Mouse (Mus musculus): ENCODE results near the gene Mef2d.

Gene Mef2d

DNA sequence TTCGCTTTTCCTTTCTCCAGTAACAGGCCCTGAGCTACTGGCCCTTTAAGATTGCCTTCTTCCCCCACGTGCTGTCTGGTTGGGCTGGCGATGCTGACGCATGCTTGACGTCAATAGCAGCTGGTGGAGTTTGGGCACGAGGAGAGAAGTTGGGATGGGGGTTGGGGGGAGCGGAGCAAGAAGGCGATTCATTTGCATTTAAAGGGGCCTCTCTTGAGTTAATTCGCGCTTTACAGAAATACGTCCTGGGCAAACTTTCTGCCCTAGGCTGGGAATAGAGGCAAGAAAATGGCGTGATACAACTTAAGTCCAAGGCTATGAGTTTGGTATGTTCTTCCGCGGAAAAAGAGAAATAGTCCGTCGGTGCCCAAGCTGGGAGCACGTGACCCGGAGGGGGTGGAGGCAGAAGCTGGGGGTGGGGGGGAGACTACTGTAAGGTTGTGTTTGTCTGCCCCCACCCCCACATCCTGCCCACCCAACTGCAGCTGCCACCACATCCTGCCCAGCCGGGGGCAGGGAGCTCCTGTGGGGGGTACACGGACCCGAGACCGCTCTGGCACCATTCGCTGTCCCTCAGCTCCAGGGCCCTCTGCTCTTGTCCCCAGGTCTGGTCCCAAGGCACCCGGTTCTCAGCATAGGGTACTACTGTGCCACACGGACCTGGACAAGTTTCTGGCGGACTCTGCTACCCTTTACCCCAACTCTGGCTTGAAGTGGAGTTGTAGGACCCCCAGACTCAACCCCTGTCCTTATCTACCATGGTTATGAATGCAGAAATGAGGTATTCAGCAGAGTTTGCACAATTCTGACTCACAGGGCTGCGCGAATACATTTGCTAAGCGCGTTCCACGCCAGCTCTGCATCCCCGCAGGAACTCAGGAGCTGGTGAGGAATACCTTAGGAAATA, 3.6 kb upstream of the Mef2d start:
- peak; percentile 98 for DNase-seq

DNA sequence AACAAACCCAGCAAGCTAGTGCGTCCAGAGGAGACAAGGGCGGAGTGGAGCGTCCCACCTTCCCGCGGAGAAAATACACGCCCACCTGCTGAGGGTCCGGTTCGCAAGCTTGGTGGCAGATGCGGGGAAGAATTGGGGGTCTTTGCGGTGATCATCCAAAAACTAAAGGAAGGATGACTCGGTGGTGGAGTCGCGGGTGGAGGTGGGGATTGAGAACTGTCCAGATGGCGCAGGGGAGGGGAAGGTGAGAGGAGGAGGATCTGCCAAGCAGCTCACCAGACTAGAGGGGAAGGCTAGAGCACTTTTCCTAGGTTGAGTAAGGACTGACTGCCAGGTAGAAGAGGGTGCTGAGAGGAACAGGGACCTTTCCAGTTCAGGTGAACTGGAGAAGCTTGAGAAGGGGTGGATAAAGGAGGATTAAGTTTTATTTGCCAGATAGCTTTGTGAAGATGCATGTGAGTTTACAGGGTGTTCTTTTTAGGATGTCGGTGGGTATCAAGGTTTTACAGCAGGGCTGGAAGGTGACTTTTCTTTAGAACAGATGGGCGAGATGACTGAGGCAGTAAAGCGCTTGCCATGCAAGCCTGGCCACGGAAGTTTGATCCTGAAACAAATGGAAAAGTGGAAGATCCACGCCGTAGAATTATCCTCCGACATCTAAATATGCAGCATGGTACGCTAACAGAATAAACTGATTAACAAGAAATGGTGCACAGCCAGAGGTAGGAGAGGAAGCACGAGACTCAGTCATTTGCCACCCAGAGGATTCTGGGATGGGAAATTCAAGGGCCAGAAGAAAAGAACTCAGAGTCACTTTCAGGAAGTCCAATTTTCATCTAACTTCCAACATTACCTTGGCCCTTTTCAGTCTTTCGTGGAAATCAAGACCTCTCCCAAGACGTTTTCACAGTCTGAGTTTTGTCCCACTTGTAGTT, 2.7 kb upstream of the Mef2d start:
- peak; percentile 83 for DNase-seq

- peak; percentile 63 for DNase-seq
These were observed 1.8 kb upstream of the Mef2d start for GRCm38 (mm10) chr3:88140178-88140902.

DNA sequence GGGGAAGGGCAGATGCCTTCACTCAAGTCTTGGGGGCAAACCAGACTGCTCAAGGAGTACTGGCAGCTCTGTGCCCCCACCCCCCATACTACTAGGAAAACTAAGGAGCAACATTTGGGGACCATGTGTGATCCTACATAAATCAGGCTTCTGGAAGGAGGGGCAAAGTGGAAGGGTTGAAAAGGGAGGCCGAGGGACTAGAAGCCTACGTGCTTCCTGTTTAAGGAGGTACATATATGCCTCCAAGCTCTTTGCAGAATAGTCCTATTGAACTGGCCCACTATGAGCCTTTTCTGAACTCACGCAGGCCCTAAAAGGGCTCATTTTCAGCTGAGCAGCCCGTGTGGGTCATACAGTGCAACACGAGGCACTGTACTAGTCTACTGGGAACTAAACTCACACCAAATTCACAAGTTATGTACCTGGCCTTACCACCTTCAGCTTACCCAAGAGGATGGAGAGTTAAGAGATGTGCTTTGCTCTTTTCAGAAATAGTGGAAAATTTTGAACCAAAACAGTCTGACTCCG, 1.2 kb upstream of the Mef2d start:
- no peak for DNase-seq

DNA sequence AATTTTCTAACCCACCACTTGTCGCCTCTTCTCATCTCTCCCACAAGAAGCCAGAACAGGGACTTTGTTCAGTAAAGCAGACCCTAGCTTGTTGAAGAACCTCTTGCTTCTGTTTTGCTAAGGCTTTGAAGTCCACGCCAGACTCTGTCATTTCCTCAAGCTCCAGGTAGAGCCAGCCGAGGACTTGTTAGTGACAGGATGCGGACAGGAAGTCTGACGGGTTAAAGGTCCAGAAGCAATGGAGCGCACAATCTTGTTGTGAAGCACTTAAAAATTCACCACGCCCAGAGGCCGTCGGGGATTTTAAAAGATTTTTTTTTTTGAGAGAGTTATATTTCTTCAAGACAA, 759 bp upstream of the Mef2d start:
- DNase-seq = no peak

GRCm38 (mm10) chr3:88142546-88142915, 359 bp downstream of the Mef2d start:
- DNase-seq = no peak

- DNase-seq = peak; percentile 81
These were observed 972 bp downstream of the Mef2d start for GRCm38 (mm10) chr3:88142916-88143771.

- peak; percentile 72 for DNase-seq
These were observed 1.9 kb downstream of the Mef2d start for GRCm38 (mm10) chr3:88143961-88144486.

- no peak for DNase-seq
These were observed 2.7 kb downstream of the Mef2d start for GRCm38 (mm10) chr3:88144648-88145410.

DNA sequence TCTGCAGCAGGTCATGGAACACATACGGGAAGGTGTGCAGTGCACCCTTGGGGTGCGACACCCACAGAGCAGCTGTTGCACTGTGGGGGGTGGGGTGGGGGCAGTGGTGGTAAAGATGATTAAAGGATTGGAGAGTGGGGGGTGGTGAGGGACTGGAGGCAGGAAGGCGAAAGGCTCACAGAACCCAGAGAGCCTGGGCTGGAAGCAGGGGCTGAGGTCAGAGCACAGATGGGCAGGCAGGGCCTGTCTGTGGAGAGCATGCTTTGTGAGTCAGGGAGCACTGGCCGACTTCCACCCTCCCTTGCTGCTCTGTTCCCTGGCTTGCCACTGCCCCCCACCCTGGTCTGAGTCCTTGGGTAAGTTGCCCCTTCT, 3.2 kb downstream of the Mef2d start:
- DNase-seq = no peak

DNA sequence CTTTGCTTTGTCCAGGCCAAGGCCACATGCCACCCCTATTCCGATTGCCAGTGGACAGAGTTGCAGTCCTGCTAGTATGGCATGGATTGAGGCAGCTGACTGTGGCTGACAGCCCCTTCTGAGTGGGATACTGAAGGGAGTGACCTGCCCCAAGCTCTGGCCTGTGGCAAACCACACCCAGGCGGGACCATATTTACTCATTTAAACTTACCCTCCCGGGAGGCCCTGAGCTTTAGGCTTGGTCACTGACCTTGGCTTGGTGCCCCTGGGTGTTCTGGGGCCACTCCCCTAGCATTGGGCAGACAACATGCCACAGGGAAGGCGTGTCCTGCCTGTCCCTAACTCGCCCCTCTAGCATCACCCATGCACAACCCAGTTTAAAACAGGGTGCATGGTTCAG, 3.8 kb downstream of the Mef2d start:
- DNase-seq = no peak

DNA sequence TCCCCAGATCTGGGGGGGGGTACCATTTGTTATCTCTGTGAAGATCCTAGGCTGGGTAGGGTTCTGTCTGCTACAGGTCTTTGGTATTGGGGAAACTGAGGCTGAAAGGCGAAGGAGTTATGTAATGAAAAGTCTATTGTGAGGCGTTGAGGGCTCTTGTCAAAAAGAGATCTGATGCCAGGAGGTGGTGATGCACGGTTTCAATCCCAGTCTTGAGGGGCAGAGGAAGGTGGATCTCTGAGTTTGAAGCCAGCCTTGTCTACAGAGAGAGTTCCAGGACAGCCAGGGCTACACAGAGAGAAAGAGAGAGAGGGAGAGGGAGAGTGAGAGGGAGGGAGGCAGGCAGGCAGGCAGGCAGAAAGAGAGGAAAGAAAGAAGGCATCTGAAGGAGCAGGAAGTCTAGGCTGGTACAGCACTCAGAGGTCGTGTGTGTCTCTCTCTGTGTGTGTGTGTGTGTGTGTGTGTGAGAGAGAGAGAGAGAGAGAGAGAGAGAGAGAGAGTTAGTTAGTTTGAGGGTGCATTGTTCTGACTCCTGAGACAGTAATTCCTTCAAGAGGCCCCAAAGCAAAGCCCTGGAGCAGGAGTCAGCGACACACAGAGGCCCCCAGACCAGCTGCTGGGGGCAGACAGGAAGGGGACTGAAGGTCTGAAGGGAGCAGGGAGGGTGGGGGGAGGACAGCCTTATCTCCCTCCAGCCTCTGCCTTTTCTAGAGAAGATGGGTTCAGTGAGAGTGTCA, 4.4 kb downstream of the Mef2d start:
- DNase-seq = no peak

DNA sequence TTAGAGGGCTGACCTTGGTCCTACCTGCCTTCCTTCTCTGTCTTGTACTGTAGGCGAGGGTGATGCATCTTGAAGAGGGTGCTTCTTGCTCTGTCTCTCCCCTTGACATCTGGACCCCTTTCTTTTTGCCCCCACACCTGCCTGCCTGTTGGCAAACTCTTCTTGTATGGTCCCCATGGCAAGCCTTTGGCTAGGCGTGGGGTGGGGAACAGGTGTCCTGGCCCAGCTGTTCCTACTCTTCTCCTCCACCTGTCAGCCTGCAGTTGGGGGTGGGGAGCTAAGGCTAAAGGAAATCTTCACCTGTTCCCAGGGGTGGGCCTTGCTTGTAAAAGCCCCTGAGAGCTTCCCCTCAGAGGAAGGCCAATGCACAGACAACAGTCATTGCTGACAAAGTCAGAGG, 5.3 kb downstream of the Mef2d start:
- no peak for DNase-seq

DNA sequence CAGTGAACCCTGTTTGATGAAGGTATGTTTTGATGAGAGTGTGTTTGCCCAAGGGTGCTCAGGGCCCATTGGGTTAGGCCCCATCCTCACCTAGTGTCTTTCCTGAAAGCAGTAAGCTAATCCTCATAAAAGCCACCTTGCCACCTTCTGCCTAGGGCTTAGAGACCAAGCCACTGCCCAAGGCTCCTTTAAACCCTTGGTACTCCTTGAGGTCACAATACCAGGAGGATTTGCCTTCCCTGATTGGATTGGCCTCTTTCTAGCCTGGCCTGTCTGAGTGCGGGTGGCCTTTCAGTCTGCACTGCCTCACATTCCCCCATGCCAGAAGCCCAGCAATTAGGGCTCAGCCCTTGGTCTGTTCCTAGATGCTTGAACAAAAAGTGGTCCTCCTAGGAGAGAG, 5.7 kb downstream of the Mef2d start:
- no peak for DNase-seq

DNA sequence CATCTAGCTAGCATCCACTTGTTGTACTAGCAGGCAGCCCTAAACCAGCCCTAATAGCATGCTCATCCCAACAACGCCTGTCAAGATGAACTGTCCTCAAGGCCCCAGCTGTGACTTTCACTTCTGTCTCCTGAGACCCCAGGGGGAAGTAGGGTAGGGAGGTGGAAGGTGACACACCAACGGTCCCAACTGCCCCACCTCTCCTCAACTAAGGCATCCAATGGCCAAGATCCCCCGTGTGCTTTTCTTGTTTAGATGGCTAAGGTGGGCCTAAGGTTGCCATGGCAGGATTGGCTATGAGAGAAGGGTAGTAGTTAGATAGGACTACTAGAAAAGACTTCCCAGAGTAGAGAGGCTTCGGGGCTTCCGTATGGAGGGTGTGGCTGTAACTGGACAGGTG, 6.2 kb downstream of the Mef2d start:
- DNase-seq = no peak

DNA sequence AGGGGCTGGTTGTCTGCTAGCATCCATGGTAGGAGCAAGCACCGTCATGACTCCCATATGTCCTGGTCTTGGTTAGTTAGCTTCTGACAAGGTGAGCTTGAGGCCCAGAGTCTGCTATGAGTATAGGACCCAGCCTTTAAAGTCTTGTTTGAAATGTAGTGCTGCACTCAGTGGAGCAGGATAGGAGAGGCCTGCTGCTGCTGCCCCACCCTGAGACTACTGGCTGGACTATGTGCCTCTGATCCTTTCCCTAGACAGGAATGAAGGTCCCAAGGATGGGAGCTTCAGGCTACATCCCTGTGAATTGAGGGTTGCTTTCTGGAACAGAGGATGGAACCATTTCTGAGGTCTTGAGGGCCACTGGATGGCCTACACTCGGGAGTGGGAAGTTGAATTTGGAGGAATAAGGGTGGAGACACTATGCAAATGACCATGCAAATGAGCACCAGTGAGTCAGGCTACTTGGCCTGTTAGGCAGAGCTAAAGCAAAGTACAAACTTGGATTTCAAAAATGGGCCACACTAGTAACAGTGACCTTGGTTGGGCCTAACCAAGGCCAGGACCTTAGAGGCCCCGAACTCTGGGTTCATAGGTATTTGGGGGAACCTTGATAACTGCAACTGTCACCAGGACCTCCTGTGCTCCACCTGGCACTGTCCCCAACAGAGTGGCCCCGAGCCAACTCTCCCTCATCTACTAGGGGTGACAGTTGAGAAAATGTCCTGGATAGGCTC, 6.8 kb downstream of the Mef2d start:
- DNase-seq = peak; percentile 29

GRCm38 (mm10) chr3:88149510-88149974, 7.4 kb downstream of the Mef2d start:
- no peak for DNase-seq

- DNase-seq = peak; percentile 88
These were observed 8.2 kb downstream of the Mef2d start for GRCm38 (mm10) chr3:88150061-88150998.

Data from right cerebral cortex, adult 18-20 months (tissue).